Comparison of ENCODE assay signal across 19 mouse cellular contexts in genomic region chr10:127670185-127670584, GRCm38 (mm10). TPM values are rescaled to one million over a fixed set of nuclear protein-coding genes. Genes with fewer than 3 reads are reported as not detected.
DNase-seq lines count a peak whose midpoint lies in the region; ATAC-seq and TF ChIP-seq lines count a peak whose summit lies in the region.
"Had no signal": no experiment of that assay in that cellular context is flagged by ENCODE, and none has a peak within 500 bp of the region (broad histone marks: within the 10 kb centered on the region; RNA-seq: fewer than 3 reads in every experiment).

No protein-coding gene starts in this region.

- H3K9me3 ChIP-seq in E14TG2a.4 (ENCODE audit: low read length): peaks cover 19% of the 10 kb centered on the region
- no peaks in the 10 kb centered on the region for H3K9me3 ChIP-seq in hindbrain, embryonic 14.5 days (ENCODE audit: control insufficient read depth, low read length)
- H3K9me3 ChIP-seq: embryonic facial prominence, embryonic 13.5 days; forebrain, embryonic 15.5 days; heart, embryonic 10.5 days; hindbrain, embryonic 12.5 days; liver, embryonic 15.5 days; midbrain, embryonic 12.5 days had no signal

- H3K9ac ChIP-seq in hindbrain, embryonic 14.5 days: no peak overlapping the region
- H3K9ac ChIP-seq: embryonic facial prominence, embryonic 13.5 days; forebrain, embryonic 15.5 days; hindbrain, embryonic 12.5 days; liver, embryonic 15.5 days; midbrain, embryonic 12.5 days had no signal

- no peak for TF ChIP-seq CTCF in layer of hippocampus, adult 2 months (conservative IDR thresholded peaks at IDR 0.05)
- 0 out of 2 replicates have a peak, but pooled peaks have one; percentile 4 for TF ChIP-seq CTCF in E14TG2a.4 (conservative IDR thresholded peaks at IDR 0.05; ENCODE audit: low read length)

- no peak overlapping the region for H3K4me2 ChIP-seq in hindbrain, embryonic 14.5 days (replicated peaks)
- H3K4me2 ChIP-seq: forebrain, embryonic 15.5 days; hindbrain, embryonic 12.5 days; liver, embryonic 15.5 days; midbrain, embryonic 12.5 days had no signal

- 0 out of 2 replicates have a peak overlapping the region, but pooled peaks have one; percentile 99 for H3K27ac ChIP-seq in layer of hippocampus, adult 2 months
- no peak overlapping the region for H3K27ac ChIP-seq in hindbrain, embryonic 14.5 days
- H3K27ac ChIP-seq: forebrain, embryonic 15.5 days; hindbrain, embryonic 12.5 days; liver, embryonic 15.5 days; midbrain, embryonic 12.5 days had no signal

- no peaks in the 10 kb centered on the region for H3K36me3 ChIP-seq in E14TG2a.4 (ENCODE audit: insufficient read depth, low read length)
- H3K36me3 ChIP-seq in hindbrain, embryonic 14.5 days (replicated peaks; ENCODE audit: control insufficient read depth, insufficient read depth): no peaks in the 10 kb centered on the region
- H3K36me3 ChIP-seq: embryonic facial prominence, embryonic 13.5 days; forebrain, embryonic 15.5 days; heart, embryonic 10.5 days; hindbrain, embryonic 12.5 days; liver, embryonic 15.5 days; midbrain, embryonic 12.5 days had no signal

- no peak overlapping the region for H3K4me3 ChIP-seq in layer of hippocampus, adult 2 months
- no peak overlapping the region for H3K4me3 ChIP-seq in E14TG2a.4 (replicated peaks; ENCODE audit: low read length)
- H3K4me3 ChIP-seq in hindbrain, embryonic 14.5 days (replicated peaks; ENCODE audit: low read length): no peak overlapping the region
- H3K4me3 ChIP-seq: forebrain, embryonic 15.5 days; heart, embryonic 10.5 days; hindbrain, embryonic 12.5 days; liver, embryonic 15.5 days; midbrain, embryonic 12.5 days had no signal

- WGBS in hindbrain, embryonic 14.5 days: 93% methylated on average over 2 of the region's 2 CpGs

- intact Hi-C loops in heart, postnatal 10 days (cut with DNase I): no loop called here

- ATAC-seq in hindbrain, embryonic 14.5 days (ENCODE audit: low FRiP score): no peak
- ATAC-seq: forebrain, embryonic 15.5 days had no signal

- H3K4me1 ChIP-seq in E14TG2a.4 (replicated peaks; ENCODE audit: low read depth, low read length): peaks cover 51% of the 10 kb centered on the region
- H3K4me1 ChIP-seq in hindbrain, embryonic 14.5 days (replicated peaks; ENCODE audit: control insufficient read depth, insufficient read depth, low read length): peaks cover 22% of the 10 kb centered on the region

- DNase-seq in heart, adult 11 months: peak; percentile 78
- DNase-seq in heart, postnatal 10 days: no peak
- no peak for DNase-seq in layer of hippocampus, adult 2 months (ENCODE audit: low spot score in 2 of 2)
- DNase-seq in layer of hippocampus, adult 8-10 months (ENCODE audit: low spot score in 2 of 2): no peak
- DNase-seq in naive thymus-derived CD4-positive, alpha-beta T cell, adult 2 months (ENCODE audit: low read depth): peak; percentile 50
- DNase-seq in c-Kit-positive CD71-positive TER-119-positive erythroid progenitor cells, embryonic 14.5 days (ENCODE audit: low spot score): no peak
- no peak for DNase-seq in hindbrain, embryonic 14.5 days (ENCODE audit: low spot score)
- DNase-seq: adrenal gland, adult 8-10 months; cerebellum, adult 9-11 months; gastrocnemius, postnatal 36 days; heart, postnatal 14 days; kidney, postnatal 36 days had no signal

- H3K27me3 ChIP-seq in E14TG2a.4 (ENCODE audit: insufficient read depth, low read length): peaks cover 18% of the 10 kb centered on the region
- peaks cover 42% of the 10 kb centered on the region for H3K27me3 ChIP-seq in hindbrain, embryonic 14.5 days (ENCODE audit: control insufficient read depth, insufficient read depth, low read length)
- H3K27me3 ChIP-seq: embryonic facial prominence, embryonic 13.5 days had no signal

RNA-seq across cellular contexts. Expression of gene Nab2, which starts 1.8 kb away (rescaled TPM):
- 10 to 100 TPM in 1 of 2 experiments, 1 to 10 TPM in 1; 8.5 to 11.7 TPM for total RNA-seq in heart, postnatal 10 days (2021)
- total RNA-seq in layer of hippocampus, adult 2 months (2021): 10 to 100 TPM; 44.0 to 44.4 TPM
- total RNA-seq in layer of hippocampus, adult 8-10 months (2022): 10 to 100 TPM; 45.3 to 51.6 (median 49.0) TPM
- polyA plus RNA-seq in hindbrain, embryonic 14.5 days (2014; fragmentation: Nextera tagmentation; extraction: Ambion mirVana): 2.3 and 2.6 TPM in 2 replicates

RNA-seq across cellular contexts. Expression of gene Nemp1, which starts 3.5 kb away (rescaled TPM):
- 1 to 10 TPM; 5.0 to 7.0 TPM for total RNA-seq in heart, postnatal 10 days (2021)
- total RNA-seq in layer of hippocampus, adult 2 months (2021): 1 to 10 TPM; 5.8 to 6.8 TPM
- 1 to 10 TPM; 5.8 to 8.1 (median 7.6) TPM for total RNA-seq in layer of hippocampus, adult 8-10 months (2022)
- polyA plus RNA-seq in hindbrain, embryonic 14.5 days (2014; fragmentation: Nextera tagmentation; extraction: Ambion mirVana): 3.3 and 4.3 TPM in 2 replicates

RNA-seq across cellular contexts. Expression of gene Stat6, which starts 27.4 kb away (rescaled TPM):
- total RNA-seq in heart, postnatal 10 days (2021): 10 to 100 TPM; 45.9 to 46.8 TPM
- total RNA-seq in layer of hippocampus, adult 2 months (2021): 1 to 10 TPM; 6.4 to 6.7 TPM
- 10 to 100 TPM in 3 of 4 experiments, 1 to 10 TPM in 1; 10.0 to 13.6 (median 11.3) TPM for total RNA-seq in layer of hippocampus, adult 8-10 months (2022)
- 4.7 and 5.5 TPM in 2 replicates for polyA plus RNA-seq in hindbrain, embryonic 14.5 days (2014; fragmentation: Nextera tagmentation; extraction: Ambion mirVana)

RNA-seq across cellular contexts. Expression of gene Myo1a, which starts 34.8 kb away (rescaled TPM):
- total RNA-seq in heart, postnatal 10 days (2021): not detected
- 1 to 10 TPM in 1 of 2 experiments, under 1 TPM in 1; 0.59 to 1.1 TPM for total RNA-seq in layer of hippocampus, adult 2 months (2021)
- total RNA-seq in layer of hippocampus, adult 8-10 months (2022): 1 to 10 TPM in 2 of 4 experiments, under 1 TPM in 2; 0.56 to 1.7 (median 0.86) TPM
- polyA plus RNA-seq in hindbrain, embryonic 14.5 days (2014; fragmentation: Nextera tagmentation; extraction: Ambion mirVana): 0.37 and 0.76 TPM in 2 replicates

RNA-seq across cellular contexts. Expression of gene Lrp1, which starts 49.2 kb away (rescaled TPM):
- 10 to 100 TPM; 95.8 to 96.3 TPM for total RNA-seq in heart, postnatal 10 days (2021)
- total RNA-seq in layer of hippocampus, adult 2 months (2021): 100 to 1,000 TPM; 288 to 310 TPM
- 100 to 1,000 TPM; 293 to 333 (median 304) TPM for total RNA-seq in layer of hippocampus, adult 8-10 months (2022)
- polyA plus RNA-seq in hindbrain, embryonic 14.5 days (2014; fragmentation: Nextera tagmentation; extraction: Ambion mirVana): 118 and 119 TPM in 2 replicates

Comparison
In these comparisons a context has a peak if more than half of its experiments do, and no peak if none do; other contexts are left out.
1. DNase-seq: peak in heart, adult 11 months (single experiment) and naive thymus-derived CD4-positive, alpha-beta T cell, adult 2 months (single experiment); none in heart, postnatal 10 days (0 of 2), layer of hippocampus, adult 2 months (0 of 2), layer of hippocampus, adult 8-10 months (0 of 2), c-Kit-positive CD71-positive TER-119-positive erythroid progenitor cells, embryonic 14.5 days (single experiment) and hindbrain, embryonic 14.5 days (single experiment).